Mouse (Mus musculus): ENCODE measurements around the gene Prrc2a.

Prrc2a gene

DNA sequence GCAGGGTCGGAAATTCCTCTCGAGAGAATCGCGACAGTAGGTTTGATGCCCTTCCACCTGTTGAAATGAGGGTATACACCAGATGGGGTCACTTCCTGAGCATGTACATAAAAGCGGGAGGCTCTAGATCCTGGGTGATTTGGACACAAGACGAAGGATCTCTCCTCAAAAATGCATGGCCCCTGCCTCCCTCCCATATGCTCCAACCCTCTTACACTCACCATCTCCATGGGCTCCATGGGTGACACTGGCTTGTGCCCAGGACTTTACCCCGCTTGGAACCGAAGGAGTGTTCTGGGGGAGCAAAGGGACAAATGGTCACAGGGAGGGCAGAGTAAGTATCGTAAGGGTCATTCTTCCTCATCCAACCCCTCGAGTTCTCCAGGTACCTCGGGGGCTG, 3.3 kb downstream of the Prrc2a start:
- no peak for DNase-seq

DNA sequence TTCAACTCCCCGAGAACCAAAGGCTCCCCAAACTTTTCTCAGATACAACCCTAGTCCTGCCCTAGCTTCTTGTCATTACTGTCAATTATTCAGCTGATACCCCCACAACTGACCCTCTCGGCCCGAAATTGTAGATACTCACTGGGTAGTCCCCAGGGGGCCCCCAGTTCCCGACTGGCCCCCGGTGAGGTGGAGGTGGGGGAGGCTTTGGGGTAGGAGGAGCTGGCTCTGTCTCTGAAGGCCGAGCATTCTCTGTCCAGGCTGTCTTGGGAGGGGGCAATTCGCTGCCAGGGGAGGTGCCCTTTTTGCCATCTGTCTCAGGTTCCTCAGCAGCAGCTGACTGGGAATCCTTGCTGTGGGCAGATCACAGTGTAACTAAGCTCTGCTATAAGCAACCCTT, 5.1 kb downstream of the Prrc2a start:
- DNase-seq = no peak

DNA sequence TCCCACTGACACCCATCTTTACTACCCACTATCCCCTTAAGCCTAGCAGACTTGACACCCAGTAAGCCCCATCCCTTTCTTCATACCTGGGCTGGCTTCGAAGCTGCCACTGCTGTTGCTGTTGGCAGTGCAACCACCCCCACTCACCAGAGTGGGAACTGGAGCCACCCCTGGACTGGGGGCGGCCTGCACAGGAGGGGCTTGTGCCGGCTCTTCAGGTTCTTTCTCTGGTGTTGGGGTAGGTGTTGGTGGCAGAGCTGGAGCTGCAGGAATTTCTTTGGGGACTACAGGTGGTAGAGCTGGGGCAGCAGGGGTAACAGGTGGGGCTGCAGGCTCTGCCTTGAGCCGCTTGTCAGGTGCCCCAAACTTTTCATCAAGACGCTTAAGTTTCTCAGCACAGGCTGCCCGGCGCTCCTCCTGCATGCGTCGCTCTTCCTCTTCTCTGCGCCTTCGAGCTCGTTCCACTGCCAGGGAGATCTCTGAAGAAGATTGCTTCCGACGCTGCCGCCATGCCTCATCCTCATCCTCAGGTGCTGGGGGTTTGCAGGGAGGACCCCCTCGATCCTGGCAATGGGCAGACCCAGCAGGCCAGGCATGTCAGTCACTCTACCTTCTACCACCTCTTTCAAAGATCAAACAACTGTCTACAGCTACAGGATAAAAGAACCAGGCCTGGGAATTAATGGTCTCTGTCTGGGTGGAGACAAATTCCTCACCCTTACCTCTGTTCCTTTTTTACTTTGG, 5.7 kb downstream of the Prrc2a start:
- DNase-seq = no peak

DNA sequence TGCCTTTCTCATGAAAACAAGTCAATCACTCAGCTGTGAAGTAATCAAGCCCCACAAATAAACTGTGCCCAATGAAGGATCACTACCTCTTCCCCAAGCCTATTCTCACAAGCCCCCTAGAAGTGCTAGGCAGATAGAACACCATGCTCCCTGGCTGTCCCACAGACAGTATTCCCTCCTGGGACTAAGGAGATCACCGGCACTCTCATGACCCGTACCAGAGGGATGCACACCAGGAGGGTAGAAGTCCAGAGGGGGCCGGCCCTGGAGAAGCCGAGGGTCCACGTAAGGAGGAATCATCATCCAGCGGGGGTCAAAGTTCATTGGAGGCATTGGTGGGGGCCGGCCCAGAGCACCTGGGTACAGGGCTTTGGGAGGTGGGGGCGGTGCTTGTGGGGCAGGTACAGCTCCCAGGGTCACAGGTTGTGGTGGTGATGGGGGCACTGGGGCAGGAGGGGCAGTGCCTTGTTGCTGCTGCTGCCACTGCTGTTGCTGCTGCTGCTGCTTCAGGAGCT, 7.0 kb downstream of the Prrc2a start:
- no peak for DNase-seq

GRCm38 (mm10) chr17:35157254-35157653, 7.4 kb downstream of the Prrc2a start:
- DNase-seq = no peak

DNA sequence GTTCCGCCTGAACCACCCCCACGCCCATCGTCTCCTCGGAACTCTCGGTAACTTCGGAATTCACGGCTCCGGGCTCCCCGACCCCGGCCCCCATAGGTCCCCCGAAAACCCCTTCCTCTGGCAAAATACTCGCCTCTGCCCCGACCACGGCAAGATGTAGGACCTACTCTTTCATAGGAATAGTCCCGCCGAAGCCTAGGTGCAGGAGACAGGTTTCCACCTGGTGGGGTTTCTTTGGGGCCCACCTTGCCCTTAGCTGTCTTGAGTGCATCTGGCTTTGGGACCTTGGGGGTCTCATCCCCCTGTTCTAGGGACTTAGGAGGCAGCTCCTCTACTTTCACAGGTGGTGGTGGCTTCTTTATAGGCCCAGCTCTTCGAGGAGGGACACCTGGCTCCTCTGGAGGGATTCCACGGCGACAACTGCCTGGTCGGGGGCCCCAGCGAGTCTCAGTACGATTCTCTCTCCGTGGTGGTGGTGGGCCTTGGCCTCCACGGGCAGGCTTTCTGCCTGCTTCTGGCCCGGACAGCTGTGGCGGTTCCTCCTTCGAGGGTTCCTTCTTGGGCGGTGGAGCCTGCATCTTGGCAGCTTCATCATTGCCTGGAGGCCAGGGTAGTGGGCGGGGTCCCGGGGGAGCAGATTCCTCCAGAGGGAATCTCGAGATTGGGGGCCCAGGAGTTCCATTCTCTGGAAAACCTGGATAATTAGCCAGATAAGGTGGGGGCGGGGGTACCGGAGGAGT, 8.1 kb downstream of the Prrc2a start:
- no peak for DNase-seq

DNA sequence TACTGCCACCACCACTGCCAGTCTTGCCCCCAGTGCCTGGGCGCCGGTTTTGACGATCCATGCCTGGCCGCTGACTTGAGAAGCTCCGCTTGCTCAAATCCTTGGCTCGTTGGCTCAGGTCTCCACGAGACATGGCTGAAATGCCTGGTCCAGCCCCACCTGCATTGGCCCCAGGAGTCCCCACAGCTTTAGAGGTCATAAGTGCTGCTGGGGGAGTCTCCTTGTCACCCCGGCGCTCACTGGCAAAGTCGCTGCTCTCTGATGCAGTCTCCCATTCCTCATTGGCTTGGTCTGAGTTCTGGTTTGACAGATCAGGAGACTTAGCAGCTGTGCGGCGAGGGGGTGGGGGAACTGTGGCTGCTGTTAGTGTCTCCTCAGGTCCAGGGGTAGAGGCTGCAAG, 9.2 kb downstream of the Prrc2a start:
- DNase-seq = no peak

DNA sequence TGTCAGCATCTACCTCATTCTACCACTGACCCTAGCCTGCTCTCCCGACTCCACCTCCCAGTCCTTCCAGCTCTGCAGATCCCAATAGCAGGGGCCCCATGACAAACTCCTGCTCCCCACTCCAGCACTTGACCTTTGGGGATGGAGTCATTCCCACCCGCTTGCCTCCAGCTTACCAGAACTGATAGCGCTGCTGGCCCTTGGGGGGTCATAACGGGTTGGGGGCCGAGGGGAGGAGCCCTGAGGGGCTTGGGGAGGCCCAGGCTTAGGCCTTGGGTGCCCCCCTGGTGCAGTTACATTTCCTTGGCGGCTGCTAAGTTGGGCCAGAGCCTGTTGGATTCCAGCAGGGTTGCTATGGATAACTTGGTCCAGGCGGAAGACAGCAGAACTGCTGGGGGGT, 10.1 kb downstream of the Prrc2a start:
- no peak for DNase-seq

DNA sequence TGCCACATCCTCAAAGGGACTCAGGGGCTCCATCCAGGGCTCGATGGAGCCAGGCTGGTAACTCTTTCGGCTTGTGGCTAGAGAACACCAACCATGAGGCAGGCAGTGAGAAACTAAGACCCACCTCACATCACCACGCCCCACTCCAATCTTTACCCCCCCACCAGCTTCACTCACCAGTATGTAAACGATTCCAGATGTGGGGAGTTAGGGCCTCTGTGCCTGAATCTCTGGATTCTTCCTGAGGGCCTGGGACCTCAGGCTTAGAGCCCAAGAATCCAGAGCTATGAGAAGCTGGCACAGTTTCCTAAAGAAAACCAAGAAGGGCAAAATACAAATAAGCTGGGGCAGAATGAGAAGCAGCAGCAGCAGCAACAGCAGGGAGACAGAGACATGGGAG, 10.8 kb downstream of the Prrc2a start:
- DNase-seq = no peak

DNA sequence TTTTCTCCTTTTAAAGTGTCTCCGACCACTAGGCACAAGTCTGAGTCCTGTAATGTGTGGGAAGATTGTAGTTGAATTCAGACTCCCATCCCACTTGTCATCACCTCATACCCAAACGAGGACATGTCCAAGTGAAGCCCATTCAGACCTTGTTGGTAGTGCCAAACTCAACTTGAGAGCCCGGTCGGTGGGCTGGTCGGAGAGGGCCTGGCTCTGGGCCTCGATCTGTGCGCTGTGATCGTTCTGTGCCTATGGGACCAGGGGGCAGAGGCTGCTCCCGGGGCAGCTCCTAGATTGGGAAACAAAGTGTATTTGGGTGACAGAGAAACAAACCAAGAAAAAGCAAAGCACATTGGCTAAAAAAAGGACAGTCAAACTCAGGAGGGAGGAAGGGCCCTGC, 11.6 kb downstream of the Prrc2a start:
- no peak for DNase-seq

DNA sequence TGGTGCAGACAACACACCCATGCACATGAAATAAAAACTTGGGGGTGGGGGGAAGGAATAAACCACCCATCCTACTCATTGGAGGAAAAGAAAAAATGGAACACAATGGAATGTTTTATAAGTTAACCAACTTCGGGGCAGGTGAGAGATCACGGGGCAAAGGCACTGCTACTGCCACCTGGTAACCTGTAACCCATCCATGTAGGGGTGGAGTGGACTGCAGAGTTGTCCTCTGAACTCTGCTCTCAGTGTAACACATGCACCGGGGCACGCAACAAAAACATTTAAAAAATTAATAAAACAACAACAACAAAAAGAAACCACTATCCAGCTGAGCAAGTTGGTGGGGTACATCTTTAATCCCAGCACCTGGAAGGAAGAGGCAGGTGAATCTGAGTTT, 12.6 kb downstream of the Prrc2a start:
- no peak for DNase-seq

GRCm38 (mm10) chr17:35147922-35148639, 16.6 kb downstream of the Prrc2a start:
- DNase-seq = no peak

DNA sequence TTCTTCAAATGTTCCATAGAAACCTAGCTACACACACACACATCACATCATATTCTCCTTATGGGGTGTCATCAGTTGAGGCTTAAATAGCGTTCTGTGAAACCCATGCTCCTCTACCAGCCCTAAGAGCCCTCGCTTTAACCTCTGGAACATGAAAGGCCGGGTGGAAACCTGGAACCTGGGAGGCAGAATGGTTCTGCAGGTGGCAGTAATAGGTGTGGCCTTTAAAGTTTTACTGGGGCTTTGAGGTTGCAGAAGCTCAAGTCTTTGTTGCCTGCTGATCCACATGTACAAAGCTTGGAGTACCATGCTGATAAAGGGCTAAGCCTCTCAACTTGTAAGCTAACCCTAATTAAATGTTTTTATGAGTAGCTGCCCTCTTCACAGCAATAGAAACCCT, 17.3 kb downstream of the Prrc2a start:
- no peak for DNase-seq

DNA sequence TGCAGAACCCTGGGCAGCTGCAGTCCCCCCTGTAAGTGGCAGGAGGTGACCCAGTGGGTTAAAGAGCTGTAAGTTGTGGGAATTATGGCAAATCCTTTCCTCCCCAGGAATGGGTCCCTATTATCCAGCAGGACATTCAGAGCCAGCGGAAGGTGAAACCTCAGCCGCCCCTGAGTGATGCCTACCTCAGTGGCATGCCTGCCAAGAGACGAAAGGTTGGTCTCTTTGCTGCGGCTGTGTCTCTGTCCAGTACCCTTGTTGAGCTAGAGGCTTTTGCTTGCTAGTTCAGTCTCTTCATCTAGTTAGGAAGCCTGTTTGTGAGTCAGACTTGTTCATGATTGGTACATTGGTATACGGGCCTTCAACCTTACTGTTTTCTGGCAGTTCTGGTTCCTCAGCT, 18.6 kb downstream of the Prrc2a start:
- no peak for DNase-seq

DNA sequence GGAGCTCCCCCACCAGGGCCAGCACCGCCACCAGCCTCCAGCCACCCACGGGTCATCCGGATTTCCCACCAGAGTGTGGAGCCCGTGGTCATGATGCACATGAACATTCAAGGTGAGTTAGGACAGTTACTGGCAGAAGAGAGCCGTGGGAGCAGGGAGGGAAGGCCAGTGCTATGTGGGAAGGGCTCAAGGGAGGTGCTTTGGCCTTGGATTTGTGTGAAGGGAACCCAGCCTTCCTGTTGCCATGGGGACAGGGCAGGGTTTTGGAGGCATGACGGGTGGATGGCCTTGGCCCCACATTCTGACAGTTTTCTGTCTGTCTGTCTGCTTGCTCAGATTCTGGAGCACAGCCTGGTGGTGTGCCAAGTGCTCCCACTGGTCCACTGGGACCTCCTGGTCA, 22.7 kb downstream of the Prrc2a start:
- no peak for DNase-seq

DNA sequence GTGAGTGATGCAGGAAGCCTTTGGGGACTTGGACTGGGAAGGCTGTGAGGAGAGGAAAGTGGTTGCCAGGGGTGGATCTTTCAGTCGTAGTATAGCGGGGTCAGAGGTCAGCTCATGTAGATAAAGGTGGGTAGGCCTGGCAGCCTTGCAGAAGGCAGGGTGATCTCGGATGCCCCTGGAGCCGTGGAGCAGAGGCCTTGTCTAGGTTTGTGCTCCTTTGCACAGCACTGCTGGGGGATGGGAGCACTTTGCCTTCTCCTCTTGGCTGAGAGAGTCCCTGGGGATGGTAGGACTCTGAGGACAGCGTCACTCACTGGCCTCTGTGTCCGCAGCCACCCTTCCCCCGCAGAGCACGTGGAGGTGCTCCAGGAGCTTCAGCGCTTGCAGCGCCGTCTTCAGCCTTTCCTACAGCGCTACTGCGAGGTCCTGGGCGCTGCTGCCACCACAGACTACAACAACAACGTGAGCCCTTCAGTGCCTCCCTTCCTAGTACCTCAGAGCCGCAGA, 24.2 kb downstream of the Prrc2a start:
- no peak for DNase-seq

- DNase-seq = no peak
These were observed 25.4 kb downstream of the Prrc2a start for GRCm38 (mm10) chr17:35139269-35139668.

- DNase-seq = no peak
These were observed 28.9 kb downstream of the Prrc2a start for GRCm38 (mm10) chr17:35135591-35136320.

DNA sequence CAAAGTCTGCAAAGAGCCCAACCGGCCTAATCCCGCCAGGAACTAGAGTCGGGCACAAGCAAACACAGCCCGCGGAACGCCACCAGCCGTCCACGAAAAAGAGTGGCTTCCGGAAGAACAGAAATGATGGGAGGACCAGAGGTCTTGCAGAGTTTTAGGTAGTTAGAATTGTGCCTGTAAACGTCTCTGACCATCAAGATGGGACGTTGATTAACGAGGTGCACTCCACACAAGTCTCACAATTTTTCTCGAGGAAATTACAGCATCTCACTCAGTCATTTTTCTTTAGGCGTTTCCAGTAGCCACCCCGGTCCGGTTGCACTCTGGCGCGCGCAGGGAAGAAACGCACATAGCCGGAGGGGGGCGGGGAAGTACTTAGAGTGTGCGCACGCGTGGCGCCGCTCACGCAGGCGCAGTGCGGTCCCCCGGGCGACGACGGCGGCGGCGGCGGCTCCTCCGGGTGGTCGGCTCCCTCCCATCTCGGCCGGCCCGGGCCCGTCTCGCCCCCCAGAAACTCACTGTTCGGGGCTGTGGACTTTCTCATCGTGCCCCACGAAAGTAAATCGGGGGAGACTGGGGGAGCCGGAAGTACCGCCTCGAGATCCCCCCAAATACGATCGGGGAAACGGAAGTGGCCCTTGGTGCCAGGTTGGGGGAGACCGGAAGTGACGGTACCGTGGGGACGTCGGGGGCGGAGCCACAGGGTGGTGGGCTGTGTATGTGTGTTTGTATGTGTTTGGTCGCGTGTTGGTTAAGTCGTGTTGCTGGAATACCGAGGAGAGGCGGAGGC, 29.7 kb downstream of the Prrc2a start, which contains the start of gene Bag6:
Gene Bag6, plus strand, starts transcription at position 378 of the 790 bp plus-strand sequence.
- DNase-seq = peak; percentile 96

- DNase-seq = no peak
These were observed 31.2 kb downstream of the Prrc2a start for GRCm38 (mm10) chr17:35133517-35133916.

- DNase-seq = no peak
These were observed 32.5 kb downstream of the Prrc2a start for GRCm38 (mm10) chr17:35132174-35132560.

Measured in cerebellum, adult 11 months (tissue).